Mouse (Mus musculus) naive thymus-derived CD4-positive, alpha-beta T cell, adult 2 months (primary cell): ENCODE results near the gene Rgl1.
A peak's percentile ranks its signal among the peaks of the same experiment; 100 is the strongest.

Source experiments
- DNase-seq: peaks from one replicate; pipeline ENCODE4 v3.0.0-alpha.2; 2011; ENCODE audit warnings: low read depth

The Rgl1 gene

DNA sequence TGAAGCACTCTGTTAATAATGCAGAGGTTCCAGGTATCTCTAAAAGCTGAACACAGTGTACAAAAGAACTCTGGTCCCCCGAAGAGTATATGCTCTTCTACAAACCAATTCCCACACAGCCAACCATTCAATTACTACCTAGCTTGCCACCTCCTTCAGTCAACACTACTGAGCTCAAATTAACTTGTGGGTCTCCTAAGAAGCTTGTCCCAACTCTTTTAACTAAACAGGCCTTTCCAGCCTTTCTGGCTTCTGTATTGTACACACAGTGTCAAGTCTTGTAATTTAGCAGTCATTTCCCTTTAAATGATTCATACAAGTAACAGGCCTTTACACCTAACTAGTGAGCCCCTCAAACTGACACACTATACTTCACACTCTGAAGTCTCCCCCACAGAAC is 48.8 kb downstream of the Rgl1 start:
- no peak for DNase-seq

DNA sequence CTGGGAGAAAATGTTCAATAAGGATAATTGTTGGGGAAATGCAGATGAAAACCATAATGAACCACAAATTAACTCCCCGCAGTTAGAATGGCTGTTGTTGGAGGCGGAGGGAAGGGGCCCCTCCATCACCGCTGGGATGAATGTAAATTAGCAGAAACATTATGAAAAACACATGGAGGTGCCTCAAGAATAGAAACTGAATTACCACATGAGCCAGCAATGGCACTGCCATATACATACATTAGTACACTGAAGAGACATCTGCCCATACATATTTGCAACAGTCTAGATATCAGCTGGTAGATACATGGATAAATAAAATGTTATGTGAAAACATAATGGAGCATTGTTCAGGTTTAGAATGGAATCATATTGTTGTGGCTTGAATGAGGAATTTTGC is 51.7 kb downstream of the Rgl1 start:
- no peak for DNase-seq

DNA sequence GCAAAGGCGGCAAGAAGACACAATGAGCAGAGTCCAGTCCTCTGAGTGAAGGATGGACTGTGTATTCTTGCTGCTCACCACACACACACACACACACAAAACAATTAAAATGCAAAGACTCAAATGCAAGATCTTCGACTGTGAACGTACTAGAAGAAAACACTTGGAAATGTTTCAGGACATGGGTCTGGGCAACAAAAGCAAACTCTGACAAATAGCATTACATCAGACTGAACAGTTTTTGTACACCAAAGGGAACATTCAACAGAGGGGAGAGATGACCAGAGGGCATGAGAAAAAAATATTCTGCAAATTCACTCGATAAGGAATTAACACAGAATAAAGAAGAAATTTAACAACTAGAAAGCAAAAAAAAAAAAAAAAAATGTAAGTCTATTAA is 52.2 kb downstream of the Rgl1 start:
- DNase-seq = no peak

DNA sequence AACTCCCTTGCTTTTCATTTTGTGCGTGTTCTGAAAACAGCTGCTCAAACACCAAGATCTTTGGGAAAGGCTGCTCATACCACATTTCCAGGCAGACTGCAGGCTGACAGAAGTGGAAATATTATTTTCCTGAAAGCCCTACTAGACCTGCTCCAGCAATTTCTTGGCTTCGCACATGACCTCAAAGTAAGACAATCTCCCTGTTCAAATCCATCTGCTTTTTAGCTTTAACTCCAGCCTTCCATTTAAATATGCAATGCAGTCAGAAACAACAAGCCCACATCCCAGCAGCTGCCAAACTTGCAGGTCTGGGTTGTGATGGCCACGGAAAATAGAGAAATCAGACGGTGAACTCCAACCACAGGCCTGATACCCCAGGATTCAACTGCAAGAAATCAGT is 55.1 kb downstream of the Rgl1 start:
- DNase-seq = no peak

DNA sequence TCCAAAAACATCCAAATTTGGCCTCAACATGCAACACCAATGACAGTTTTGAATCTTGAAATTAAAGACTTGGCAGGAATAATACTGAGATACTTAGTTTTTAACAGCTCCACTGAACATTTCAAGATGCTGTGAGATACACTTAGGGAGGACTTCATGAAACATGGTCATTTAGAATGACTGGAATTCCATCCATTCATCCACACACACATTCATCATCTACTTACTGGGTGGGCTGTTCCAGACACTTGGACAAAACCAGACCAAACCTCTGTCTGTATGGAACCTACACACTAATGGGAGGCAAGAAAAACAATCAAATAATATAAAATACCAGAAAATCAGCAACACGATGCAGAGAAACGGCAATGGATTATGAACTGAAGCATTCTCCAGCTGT is 58.6 kb downstream of the Rgl1 start:
- no peak for DNase-seq

DNA sequence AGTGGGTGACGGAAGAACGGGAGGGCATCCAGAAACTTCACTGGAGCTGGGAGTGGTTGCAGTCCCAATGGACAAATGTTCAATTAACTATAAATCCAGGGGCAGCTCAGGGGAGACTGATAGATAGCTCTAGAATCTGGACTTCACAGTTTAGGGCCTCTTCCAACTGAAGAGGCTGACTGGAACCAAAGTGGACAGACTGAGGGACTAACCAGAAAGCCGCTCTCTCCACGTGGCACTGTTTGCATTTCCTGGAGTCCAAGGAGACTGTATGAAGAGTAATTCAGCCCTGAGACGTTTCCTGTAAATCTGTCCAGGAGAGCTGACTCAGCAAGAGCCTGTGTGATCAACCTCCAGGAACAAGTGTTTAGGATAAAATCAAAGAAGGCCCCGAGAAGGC is 62.2 kb downstream of the Rgl1 start:
- DNase-seq = no peak

DNA sequence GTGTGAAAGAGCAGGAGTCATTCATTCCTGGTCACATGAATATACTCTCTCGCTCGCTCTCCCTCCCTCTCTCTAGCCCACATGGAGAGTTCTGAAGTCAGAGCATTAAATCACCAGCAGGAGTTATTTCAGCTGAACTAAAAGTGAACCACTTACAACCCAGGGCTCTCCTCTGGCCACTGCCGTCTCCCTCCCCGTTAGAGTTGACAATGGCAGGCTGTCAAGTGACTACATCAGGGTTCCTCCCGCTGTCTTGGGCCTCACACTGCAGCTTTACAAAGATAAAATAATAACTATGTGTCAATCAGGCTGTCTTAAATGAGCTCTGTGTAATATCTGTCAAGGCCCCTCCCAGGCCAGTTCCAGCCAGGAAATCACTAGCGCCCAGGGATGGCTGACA is 63.2 kb downstream of the Rgl1 start:
- DNase-seq = no peak

DNA sequence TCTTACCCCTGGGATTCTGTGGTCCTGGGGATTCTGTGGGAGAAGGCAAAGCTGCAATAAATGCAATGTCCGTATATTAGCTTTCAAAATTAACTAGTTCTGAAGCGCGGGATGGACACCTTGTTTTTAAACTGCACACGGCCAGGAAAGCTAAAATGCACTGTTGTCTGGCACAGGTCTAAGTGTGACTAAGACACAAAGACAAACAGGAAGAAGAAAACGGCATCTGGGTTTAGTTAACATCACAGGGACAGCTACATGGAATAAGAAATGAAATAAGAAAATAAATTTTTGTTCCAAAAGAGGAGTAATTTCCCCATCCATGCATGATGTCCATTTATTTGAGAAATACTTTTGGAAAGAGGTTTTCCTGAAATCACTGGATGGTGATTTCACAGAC is 65.1 kb downstream of the Rgl1 start:
- no peak for DNase-seq

DNA sequence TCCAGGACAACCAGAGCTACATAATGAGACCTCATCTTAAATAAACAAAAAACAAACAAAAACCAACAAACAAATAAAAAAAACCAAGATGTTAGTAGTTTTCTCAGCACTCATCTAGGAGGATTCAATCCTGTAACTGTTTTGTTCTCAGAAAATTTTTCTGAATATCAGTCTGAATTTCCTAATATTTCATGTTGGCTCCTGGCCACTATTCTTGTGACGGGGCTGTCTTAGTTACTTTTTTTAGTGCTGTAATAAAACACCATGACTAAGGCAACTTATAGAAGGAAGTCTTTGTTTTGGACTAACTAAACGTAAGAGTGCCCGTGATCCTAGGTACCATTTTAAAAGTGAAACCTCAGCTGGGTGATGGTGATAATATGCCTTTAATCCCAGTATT is 68.8 kb downstream of the Rgl1 start:
- DNase-seq = no peak

DNA sequence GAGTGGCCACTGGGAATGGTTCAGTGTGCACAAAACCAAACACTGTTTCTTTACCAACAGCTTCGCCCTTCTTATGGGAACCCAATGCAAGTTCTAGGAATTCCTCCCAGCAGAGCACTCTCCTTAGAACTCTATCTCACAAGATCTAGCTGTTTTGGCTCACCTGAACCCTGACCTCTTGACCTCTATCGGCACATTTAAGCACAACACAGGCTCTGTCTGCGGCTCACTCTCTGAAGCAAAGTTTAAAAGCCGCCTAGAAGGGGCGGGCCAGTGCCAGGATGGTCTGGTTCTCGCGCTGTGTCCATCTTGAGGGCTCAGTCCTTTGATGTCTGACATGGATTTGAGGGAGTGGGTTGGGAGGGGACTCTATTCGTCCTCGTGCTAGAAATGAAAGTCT is 70.7 kb downstream of the Rgl1 start:
- DNase-seq = no peak

DNA sequence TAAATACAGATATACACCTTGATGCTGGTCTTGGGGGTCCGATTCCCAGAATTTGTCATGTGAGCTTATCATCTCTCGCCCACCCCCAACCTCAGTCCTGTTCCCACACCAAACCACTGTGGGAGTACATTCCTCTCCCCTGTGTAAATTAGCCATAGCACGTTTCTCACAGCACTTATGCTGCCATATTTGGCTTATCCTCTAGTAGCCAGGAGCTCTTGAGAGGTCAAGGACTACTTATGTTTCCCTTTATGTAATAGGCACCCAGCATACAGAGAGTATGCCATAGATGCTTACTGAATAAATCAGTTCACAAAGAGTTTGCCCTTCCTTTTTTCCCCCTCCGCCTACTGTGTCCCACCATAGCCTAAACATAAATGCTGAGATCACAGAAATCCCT is 76.2 kb downstream of the Rgl1 start:
- DNase-seq = no peak

DNA sequence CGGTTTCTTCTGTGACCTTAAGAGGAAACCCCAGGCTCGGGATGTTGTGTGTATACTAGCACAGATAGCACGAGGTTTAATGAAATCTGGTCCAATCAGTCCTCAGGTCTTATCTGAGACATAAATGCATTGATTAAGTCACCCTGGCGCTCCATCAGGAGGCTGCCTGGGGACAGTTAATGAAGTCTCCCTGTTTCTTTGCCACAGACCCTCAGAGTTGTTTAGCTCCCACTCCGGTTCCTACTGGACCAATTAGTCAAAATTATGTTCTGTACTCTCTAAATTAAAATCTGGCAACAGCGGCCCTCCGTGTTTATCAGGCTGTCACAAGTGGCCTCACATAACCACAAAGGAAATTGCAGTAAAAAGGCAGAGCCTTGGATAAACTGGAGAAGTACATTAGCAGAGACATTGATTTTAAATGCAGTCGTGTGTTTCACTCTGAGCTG is 78.4 kb downstream of the Rgl1 start:
- DNase-seq = no peak

DNA sequence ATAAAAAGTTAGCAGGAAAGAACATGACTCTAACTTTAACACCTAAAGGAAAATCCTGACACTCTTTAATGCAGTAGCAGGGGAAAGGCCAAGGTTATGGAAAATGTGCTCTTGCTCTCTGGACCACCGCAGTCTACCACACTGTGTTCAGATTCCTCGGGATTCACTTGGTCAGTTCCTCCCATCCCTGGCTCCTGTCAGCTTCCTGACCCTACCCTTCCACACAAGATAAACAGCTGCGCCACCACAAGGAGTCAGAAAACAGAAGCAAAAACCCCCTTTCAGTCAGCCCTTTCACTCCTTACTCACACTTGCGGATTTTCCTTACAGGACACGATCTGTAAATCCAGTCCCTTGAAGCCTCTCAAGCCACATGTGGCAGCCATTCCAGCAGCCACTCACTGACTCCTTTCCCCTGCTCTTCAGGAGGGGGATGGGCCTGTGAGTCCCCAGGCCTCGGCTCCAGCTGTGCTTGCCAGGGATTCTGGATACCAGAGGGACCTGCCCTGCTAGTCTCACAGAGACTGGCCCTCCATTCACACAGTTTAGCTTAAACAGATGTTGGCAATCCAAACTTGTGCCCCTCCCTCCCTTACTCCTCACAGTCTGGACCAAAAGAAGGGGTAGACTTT is 78.9 kb downstream of the Rgl1 start:
- DNase-seq = no peak

DNA sequence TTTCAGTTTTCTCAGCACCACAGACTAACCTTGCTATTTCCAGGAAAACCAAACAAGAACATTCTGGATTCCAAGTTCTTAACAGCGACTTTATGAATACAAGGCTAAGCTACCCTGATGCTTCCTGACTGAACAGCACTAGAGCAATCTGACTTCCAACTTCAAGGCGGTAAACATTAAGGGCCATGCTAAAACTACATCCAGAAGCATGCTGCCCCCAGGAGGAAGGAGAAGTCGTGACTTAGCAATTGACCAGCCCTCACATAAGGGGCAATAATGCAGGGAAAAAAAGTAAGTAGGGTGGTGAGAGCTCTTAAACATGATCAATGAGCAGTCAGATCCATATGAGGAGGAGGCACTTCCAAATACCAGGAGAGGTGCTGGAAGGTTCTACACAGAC is 80.6 kb downstream of the Rgl1 start:
- no peak for DNase-seq

DNA sequence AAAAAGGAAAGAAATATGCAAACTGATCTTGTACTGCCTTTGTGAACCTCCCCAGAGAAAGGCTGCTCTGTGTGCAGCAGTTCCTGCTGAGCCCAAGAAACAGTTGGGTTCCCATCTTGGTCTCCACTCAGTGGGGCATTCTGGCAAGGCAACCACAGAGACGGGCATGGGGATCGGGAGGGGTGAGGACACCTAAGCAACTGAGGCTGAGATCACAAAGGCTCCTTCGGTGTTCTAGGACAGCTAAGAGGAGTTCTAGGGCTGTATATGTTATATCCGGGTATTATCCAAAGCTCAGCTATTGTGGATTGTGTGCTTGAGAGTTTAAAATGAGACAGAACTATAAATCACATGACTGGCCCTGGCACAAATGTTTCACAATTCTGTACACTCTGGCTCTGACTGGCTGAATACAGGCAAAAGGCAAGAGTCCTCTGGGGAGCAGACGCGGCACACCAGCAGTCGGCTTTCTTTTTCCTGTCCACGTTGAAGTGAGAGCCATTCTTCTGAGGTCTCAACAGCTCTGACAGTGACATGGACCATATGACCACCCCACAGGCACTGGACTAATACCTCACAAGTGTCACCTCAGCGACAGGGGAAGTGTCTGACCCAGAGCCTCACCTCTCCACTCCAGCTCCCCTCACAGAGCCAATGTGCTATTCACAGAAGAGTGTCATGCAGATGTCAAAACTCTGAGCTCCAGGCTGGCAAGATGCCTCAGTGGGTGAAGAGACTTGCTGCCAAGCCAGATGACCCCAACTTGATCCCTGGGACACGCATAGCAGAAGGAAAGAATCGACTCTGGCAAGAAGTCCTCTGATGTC is 83.6 kb downstream of the Rgl1 start:
- DNase-seq = no peak

DNA sequence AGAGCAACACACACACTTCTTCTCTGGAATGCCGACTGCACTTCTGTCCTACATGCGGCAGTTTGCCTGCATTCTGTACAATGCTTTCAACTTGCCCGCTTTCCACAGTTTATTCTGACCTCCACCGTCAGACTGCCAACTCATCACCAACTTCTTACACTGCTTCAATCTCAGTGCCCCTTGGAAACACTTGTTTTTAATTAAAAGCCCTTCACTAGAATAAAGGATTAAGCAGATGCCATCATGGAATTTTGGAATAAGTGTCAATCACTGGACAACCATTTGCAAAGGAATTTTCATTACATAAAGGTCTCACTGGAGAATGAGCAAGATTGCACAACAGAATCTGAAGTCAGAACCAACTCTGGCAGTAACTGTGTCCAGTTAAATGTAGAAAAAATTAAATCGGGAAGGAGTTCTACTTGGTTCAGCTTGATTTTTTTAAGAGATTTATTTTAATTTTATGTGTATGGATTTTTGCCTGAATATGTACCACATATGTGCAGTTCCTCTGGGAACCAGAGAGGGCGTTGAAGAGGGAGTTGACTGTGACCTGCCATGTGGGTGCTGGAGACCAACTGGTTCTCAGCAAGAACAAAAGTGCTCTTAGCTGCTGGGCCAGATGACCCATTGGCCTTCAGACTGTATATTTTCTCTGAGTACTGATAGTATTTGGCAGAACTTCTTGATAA is 84.3 kb downstream of the Rgl1 start:
- DNase-seq = no peak

DNA sequence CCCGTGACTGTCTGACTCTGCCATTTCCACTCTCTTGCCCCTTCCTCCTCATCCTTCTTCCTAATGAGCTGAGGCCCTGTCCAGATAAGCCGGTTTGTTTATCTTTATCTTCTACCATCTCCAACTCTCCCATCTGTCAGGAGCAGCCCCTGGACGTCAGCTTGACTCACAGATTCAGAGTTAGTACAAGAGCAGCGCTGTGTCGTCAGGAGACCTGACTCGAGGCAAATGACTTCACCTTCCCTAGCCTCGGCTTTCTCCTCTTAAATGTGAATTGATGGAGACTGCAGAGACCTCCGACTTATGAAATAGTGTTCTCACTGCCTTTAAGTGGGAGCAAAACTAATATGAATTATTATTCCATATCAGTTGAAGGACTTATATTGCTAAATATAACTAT is 85.0 kb downstream of the Rgl1 start:
- DNase-seq = no peak

DNA sequence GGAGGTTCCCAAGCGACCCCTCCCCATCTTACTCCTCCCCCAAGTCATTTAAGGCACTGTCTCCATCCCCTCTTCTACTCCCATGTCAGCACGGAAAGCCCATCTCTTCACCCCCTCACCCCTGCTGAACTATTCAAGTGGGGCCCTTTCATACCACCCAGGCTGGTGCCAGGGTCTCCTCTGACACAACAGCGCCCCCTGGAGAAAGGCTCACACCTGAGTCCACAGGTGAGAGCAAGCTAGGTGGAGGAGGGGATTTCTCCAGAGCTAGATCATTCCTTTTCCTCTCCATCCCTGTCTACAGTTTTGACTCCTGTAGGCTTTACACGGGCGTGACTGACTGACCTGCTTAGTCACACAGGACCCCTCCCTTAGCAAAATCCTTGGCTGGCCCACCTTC is 87.7 kb downstream of the Rgl1 start:
- peak; percentile 42 for DNase-seq

DNA sequence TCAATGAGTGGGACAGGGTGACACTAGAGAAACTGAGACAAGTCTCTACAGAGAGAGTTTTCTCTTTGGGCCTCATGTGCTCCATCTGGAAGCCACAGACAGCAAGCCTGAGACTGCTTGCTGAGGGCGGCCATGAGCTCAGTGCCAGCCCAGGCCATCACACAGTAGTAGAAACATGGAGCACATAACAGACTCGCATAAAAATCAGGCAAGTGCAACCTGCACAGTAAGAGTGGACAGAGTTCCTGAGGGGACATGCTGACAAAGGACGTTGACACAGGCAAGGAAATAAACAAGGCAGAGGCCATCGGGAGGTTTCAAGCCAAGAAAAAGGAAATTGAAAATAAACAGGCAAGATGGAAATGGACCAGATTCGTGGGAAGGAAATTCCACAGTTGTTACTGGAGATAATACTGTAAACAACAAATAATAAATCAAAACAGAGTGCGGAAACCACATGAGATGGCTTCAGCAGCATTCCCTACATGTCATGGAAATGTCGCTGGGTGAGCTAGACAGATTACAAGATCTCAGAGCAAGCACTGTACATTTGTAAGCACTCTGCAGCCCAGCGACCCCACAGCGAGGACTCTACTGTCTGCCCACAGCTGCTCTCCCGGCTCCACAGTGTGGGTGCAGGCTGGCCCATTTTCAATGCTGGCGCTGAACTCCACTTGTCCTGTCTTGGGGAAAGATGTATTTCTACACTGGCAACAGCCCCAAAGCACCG is 88.5 kb downstream of the Rgl1 start:
- no peak for DNase-seq

DNA sequence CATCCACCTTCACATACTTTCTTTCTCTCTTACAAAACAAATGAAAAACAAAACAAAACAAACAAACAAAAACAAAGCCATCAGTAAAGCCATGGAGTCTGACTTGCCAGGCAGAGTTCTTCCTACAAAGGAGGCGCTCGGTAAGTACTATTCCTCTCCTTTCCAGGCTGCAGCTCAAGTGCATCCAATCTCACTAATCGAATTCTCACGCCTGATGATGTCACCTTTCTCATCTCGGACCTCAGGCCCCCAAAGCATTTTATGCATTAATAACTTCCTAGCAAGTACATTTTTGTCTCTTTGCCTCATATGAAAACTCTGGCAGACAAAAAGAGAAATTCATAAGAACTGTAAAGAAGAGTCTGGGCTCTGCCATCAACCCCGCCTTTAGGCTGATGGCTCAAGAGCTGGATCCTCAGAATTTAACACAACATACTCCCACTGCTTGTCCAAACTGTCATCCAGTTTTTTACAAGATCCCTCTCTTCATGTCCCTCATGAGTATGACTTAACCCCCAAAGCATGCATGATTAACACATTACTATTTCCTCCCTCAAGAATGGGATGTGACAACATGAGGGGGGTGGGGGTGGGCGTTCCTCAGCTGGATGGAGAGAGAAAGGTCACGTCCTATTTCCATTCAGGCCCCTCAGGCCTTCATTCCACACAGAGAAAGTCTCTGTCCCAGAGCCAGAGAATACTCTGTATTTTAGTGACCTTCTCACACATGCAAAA is 96.5 kb downstream of the Rgl1 start:
- no peak for DNase-seq

DNA sequence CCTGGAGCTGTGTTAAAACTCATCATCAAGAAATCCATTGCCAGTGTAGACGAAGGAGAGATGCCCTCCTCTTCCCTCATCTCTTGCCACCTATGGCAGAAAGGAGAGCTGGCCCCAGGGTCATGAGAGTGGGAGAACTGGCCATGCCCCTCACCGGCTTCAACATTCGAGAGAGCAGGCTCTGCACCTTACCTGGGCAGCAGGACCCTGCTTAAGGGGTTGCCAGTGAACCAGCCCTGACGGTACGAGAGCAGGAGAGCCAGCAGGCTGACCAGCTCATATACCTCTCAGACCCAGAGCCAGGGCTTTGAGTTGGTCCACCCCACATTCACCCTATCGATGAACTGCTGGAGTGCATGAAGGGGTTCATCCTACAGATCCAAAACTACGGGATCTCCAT is 105.7 kb downstream of the Rgl1 start:
- DNase-seq = no peak

DNA sequence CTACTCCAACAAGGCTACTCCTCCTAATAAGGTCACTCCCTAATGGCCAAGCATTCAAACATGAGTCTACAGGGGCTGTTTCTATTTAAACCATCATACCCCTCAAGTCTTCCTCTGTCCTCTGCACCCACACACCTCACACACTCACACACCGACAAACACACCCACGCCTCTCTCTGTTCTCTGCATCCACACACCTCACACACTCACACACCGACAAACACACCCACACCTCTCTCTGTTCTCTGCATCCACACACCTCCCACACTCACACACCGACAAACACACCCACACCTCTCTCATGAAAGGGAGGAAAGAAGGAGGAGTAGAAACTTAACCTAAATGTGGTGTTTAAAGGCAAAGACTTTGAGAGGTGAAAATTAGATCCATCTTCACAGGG is 106.2 kb downstream of the Rgl1 start:
- no peak for DNase-seq
